Mouse (Mus musculus) brain, embryonic 14.5 days (tissue): ENCODE data around the gene Arhgef10l.

Source experiments
- CTCF ChIP-seq: fragments of 200-500 bp; IDR thresholded peaks from 2 replicates; pipeline ENCODE4 v1.5.1; 2012; ENCODE audit warnings: inconsistent platforms, mild to moderate bottlenecking, moderate library complexity, borderline replicate concordance; ENCODE audit not compliant: insufficient read depth, insufficient read length; ENCODE audit errors: extremely low read depth
- POLR2A ChIP-seq: fragments of 200-500 bp; IDR thresholded peaks from 2 replicates; pipeline ENCODE4 v1.6.1; 2012; ENCODE audit warnings: mild to moderate bottlenecking, inconsistent platforms, borderline replicate concordance; ENCODE audit not compliant: poor library complexity, insufficient read depth, insufficient read length, severe bottlenecking; ENCODE audit errors: extremely low read depth

DNA sequence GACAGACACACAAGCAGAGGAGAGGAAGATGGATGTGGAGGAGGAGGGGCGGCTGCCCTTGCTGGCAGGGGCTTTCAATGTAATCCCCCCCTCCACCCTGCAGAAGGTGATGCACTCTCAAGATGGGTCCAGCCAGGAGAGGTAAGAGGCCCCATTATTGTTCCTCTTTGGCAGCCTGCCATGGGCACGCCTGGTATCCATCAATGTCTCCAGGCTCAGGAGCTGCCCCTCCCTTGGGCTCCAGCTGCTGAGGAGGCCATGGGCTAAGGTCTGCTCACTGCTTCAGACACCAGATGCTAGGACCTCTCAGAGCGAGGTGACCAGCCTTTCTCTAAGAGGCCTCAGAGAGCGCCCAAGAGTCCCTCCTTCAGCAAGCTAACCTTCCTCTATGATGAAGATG, 152.0 kb downstream of the Arhgef10l start:
- TF ChIP-seq CTCF (no peak), POLR2A (no peak)
